Mouse (Mus musculus) bone marrow macrophage, adult 2 months (primary cell): ENCODE measurements around the gene Alas2.

ENCODE experiments used
- CTCF ChIP-seq: IDR thresholded peaks from 2 replicates; pipeline ENCODE4 v1.5.1; 2012; ENCODE audit warnings: low read depth, mild to moderate bottlenecking, low read length, moderate library complexity
- POLR2A ChIP-seq: IDR thresholded peaks from 2 replicates; pipeline ENCODE4 v1.6.1; 2012; ENCODE audit warnings: mild to moderate bottlenecking, low read depth, low read length, borderline replicate concordance

DNA sequence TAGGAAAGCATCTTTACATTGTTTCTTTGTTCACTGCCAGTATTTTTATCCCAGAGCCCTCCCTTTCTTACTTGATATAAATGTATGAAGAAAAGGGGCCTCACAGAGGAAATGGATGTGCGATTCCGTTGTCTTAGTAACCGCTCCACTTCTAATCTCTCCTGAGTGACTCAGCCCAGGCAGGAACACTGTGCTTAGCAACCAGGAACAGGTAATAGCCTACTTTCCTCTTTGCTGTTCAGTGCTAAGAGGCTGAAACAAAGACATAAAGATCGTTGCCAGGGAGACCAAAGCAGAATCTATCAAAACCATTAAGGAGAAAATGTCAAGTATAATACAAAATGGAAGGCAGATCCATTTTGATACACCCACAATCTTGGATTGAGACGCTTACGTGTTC, 38.5 kb upstream of the Alas2 start:
- TF ChIP-seq CTCF: no peak
- no peak for TF ChIP-seq POLR2A
